Mouse (Mus musculus) liver, adult 2 months (tissue): Measurements from ENCODE around the gene Asb7. TPM values are rescaled to one million over a fixed set of nuclear protein-coding genes. Genes with fewer than 3 reads are reported as not detected.

Experiments
- DNase-seq: peaks from one replicate; pipeline ENCODE4 v3.0.0-alpha.2; 2011; ENCODE audit warnings: low read depth, low spot score; ENCODE audit errors: extremely low read depth
- H3K27ac ChIP-seq: fragments of 200-500 bp; replicated peaks from 2 replicates; pipeline ENCODE4 v1.5.1; 2012; ENCODE audit warnings: low read depth, mild to moderate bottlenecking, control low read depth, inconsistent platforms, low read length; ENCODE audit not compliant: insufficient read depth
- H3K27me3 ChIP-seq: fragments of 200-500 bp; 2 replicates; pipeline ENCODE4 v1.6.1; 2012; ENCODE audit warnings: mild to moderate bottlenecking, moderate library complexity, low read length, inconsistent platforms; ENCODE audit not compliant: control insufficient read depth, insufficient read depth
- H3K36me3 ChIP-seq: fragments of 200-500 bp; 2 replicates; pipeline ENCODE4 v1.6.1; 2012; ENCODE audit warnings: low read length, inconsistent platforms; ENCODE audit not compliant: control insufficient read depth, insufficient read depth
- H3K4me1 ChIP-seq: fragments of 200-500 bp; 2 replicates; pipeline ENCODE4 v1.6.1; 2011; ENCODE audit warnings: low read length; ENCODE audit not compliant: control insufficient read depth, insufficient read depth
- H3K4me3 ChIP-seq: fragments of 200-500 bp; 2 replicates; pipeline ENCODE4 v1.5.1; 2011; ENCODE audit warnings: low read depth, mild to moderate bottlenecking, control low read depth, low read length, moderate library complexity; ENCODE audit not compliant: insufficient read depth
- H3K79me2 ChIP-seq: fragments of 200-500 bp; 2 replicates; pipeline ENCODE4 v1.6.1; 2012; ENCODE audit warnings: inconsistent platforms, mild to moderate bottlenecking, low read length, moderate library complexity; ENCODE audit not compliant: control insufficient read depth, insufficient read depth
- H3K9ac ChIP-seq: fragments of 200-500 bp; 2 replicates; pipeline ENCODE4 v1.6.1; 2012; ENCODE audit warnings: low read depth, mild to moderate bottlenecking, control low read depth, inconsistent platforms, low read length
- CTCF ChIP-seq: fragments of 200-500 bp; IDR thresholded peaks from 2 replicates; pipeline ENCODE4 v1.5.1; 2011; ENCODE audit warnings: low read depth, low read length, control low read depth
- POLR2A ChIP-seq: fragments of 200-500 bp; IDR thresholded peaks from 2 replicates; pipeline ENCODE4 v1.6.1; 2011; ENCODE audit warnings: low read length, control low read depth; ENCODE audit not compliant: insufficient read depth; ENCODE audit errors: extremely low read depth
- WGBS: fragments of 180-500 bp; shearing (Covaris S2); methylation state at CpG from one replicate; pipeline ENCODE4 v1.1.7; 2018; 5-methylcytosine and 5-hydroxymethylcytosine counted together
- polyA plus RNA-seq: library from polyadenylated mRNA; depleted of rRNA; stranded (reverse); fragments of >200 nt; gene quantifications from 2 replicates; pipeline ENCODE4 v1.2.3, GENCODE M21; 2012
- total RNA-seq: library from RNA; depleted of rRNA; stranded (reverse); fragments of >200 nt; gene quantifications from 2 replicates; pipeline ENCODE4 v1.2.3, GENCODE M21; 2014

The Asb7 gene
- total and polyA plus RNA-seq, 2 experiments: 2.1 to 7.1 TPM

DNA sequence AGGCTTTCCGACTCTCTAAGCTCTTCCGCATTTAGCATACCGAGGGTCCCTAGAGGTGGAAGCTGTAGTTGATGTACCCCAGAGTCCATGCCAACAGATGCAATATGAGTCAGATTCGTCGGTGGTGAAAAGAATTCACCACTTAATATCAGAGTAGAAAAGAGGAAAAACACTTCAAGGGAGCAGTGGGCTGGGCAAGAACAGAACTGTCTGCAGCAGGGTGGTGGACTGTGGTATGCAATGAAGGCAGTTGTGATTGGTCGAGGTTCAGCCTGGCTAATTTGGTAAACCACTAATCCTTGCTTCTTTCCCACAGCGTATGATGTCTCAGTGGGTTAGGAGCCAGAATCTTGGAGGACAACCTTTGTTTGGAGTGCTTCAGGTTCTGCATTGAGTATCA lies 13.3 kb upstream of the Asb7 start:
- 95% methylated on average over 7 of the region's 7 CpGs for whole genome bisulfite sequencing
- no peaks in the 10 kb centered on the region for H3K4me1 ChIP-seq
- no peak overlapping the region for H3K4me3 ChIP-seq
- H3K79me2 ChIP-seq: no peaks in the 10 kb centered on the region; the same call in 1 of the 2 replicates
- H3K36me3 ChIP-seq: no peaks in the 10 kb centered on the region; the same call in 1 of the 2 replicates
- H3K27ac ChIP-seq: no peak overlapping the region
- no peaks in the 10 kb centered on the region for H3K27me3 ChIP-seq
- no peak overlapping the region for H3K9ac ChIP-seq
- DNase-seq: no peak
- no peak for TF ChIP-seq POLR2A
- no peak for TF ChIP-seq CTCF

DNA sequence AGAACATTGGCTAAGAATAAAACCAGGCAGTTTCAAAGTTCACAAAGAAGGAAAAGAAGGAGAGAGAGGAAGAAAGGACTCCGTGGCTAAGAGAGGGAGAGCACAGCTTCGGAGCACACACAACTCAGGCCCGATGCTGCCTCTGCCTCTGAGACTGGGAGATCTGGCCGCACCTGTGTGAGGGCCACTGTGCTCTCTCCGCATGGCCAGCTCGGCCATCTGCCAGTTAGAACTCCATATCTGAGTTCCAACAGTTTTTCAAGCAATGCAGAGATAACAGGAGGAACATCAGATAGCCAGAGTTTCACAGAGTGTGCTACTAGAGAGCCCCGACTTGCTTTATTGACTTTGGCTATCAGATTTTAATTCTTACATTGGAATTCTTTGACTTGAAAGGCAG lies 5.1 kb upstream of the Asb7 start:
- Histone ChIP-seq H3K79me2 (no peaks in the 10 kb centered on the region; the same call in 1 of the 2 replicates), H3K27ac (no peak overlapping the region), H3K4me3 (no peak overlapping the region), H3K9ac (no peak overlapping the region), H3K36me3 (no peaks in the 10 kb centered on the region), H3K4me1 (peaks cover 4% of the 10 kb centered on the region; the same call in 1 of the 2 replicates), H3K27me3 (no peaks in the 10 kb centered on the region)
- TF ChIP-seq CTCF (no peak), POLR2A (no peak)
- whole genome bisulfite sequencing: 31% methylated on average over 7 of the region's 7 CpGs
- DNase-seq: peak; percentile 24

DNA sequence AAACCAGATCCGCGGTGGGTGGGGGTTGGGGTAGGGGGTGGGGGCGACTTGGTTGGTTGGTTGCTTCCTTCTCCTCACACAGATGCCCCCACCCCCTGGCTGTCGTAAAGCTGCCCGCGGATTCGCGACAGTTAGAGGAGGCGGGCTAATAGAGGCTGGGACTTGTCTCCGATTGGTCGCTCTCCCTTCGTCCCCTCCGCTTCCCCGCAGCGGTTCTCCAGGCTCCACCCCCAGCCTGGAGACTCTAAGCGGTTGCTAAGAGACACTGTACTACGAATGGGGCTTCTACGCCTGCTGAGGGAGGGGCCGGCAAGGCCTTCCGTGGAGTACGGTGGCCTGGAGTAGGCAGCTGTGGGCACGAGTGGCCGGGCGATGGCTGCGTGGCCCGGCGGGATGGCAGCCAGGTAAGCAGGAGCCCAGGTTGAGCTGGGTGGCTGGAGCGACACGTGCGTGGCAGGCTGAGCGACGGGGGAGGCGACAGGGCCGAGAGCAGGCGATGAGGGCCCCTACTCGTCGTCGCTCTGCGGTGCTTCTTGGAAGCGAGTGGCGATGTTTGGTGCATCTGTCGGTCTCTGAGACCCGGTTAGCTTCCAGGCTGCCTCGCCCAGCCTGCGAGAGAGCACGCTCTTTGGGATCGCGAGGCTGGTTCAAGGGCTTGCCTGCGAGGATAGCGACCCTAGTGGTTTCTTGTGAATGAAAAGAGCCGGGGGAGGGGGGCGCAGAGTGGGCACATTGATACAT lies 394 bp upstream of the Asb7 start, which contains the start of gene Lins1:
Gene Lins1, plus strand, starts transcription at position 270 of the 741 bp plus-strand sequence.
- peak; percentile 98 for DNase-seq
- peak within 1 kb of the TSS; percentile 86 for H3K9ac ChIP-seq
- TF ChIP-seq CTCF (no peak), POLR2A (peak; percentile 44; the same call in 1 of the 2 replicates)
- H3K4me3 ChIP-seq: peak within 1 kb of the TSS; percentile 87
- peaks cover 8% of the 10 kb centered on the region for H3K4me1 ChIP-seq
- peaks cover 4% of the 10 kb centered on the region; the same call in 1 of the 2 replicates for H3K79me2 ChIP-seq
- H3K36me3 ChIP-seq: peaks cover 3% of the 10 kb centered on the region; the same call in 1 of the 2 replicates
- H3K27ac ChIP-seq: peak within 1 kb of the TSS; percentile 65
- under 1% methylated on average over 51 of the region's 52 CpGs for WGBS
- no peaks in the 10 kb centered on the region for H3K27me3 ChIP-seq

DNA sequence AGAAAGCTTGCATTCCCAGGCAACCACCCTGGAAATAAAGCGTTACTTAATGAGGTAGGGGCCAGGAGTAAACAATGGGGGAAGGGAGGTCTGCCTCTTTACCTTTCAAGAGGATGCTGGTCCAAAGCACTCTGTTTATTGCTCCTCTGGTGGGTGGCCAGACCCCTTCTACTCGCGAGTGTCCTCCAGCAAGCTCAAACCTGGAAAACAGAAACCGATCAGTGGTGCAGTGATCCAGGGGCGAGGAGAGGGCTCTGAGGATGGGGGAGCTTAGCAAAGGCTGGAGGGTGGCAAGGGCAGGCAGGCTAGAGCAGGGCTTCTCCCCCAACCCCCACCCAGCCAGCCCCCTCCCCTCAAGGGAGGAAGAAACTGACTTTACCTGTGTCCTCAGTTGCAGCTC lies 675 bp downstream of the Asb7 start:
- no peak for DNase-seq
- H3K36me3 ChIP-seq: peaks cover 5% of the 10 kb centered on the region; the same call in 1 of the 2 replicates
- TF ChIP-seq CTCF (no peak), POLR2A (no peak)
- H3K4me3 ChIP-seq: peak overlapping the region; percentile 87
- H3K27ac ChIP-seq: no peak overlapping the region
- H3K27me3 ChIP-seq: no peaks in the 10 kb centered on the region
- peaks cover 4% of the 10 kb centered on the region; the same call in 1 of the 2 replicates for H3K79me2 ChIP-seq
- peak overlapping the region; percentile 81 for H3K9ac ChIP-seq
- WGBS: 3% methylated on average over 5 of the region's 5 CpGs
- H3K4me1 ChIP-seq: peaks cover 8% of the 10 kb centered on the region

DNA sequence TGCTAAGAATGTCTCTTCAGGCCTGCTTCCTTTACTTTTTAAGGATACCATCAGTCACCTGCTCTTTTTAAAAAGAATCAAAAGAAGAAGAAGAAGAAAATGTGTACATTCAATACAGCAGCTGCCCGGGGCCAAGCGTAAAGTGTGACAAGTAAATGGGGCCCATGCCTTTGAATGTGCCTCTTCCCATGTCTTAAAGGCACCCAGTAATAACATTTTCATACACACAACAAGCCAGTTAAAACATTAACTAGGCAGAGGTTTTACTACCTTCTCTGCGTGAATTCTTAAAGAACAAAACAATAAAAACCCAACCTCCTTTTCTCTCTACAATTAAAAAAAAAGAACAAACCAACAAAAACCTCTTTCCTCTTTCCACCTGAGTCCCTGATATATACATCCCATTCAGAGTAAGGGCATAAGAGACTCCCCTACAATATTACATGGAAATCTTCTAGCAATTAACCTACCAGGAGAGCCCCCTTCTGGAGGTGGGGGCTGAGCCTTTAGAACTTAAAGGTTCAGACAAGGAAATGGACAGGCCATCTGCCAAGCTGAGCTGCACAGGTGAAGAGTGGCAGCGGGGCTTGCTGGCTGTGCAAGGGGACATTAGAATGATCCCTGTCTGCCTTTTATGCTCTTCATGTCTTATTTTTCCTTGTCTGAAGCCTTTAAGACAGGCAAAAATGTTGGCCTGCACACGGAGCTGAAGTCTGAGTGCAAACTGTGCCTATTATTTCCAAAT lies 7.1 kb downstream of the Asb7 start:
- H3K27ac ChIP-seq: no peak overlapping the region
- H3K4me1 ChIP-seq: no peaks in the 10 kb centered on the region
- no peak overlapping the region for H3K4me3 ChIP-seq
- H3K27me3 ChIP-seq: no peaks in the 10 kb centered on the region
- no peak overlapping the region for H3K9ac ChIP-seq
- peaks cover 25% of the 10 kb centered on the region for H3K36me3 ChIP-seq
- TF ChIP-seq POLR2A (no peak), CTCF (no peak)
- 96% methylated on average over 5 of the region's 5 CpGs for WGBS
- H3K79me2 ChIP-seq: no peaks in the 10 kb centered on the region
- DNase-seq: no peak
